Mouse (Mus musculus) lung, postnatal 14 days (tissue): ENCODE measurements around the gene Fam110a.
A peak's percentile ranks its signal among the peaks of the same experiment; 100 is the strongest.
"Not testable (repeated sequence)": the region's sequence is repeated elsewhere in the genome, so short reads cannot be mapped to it uniquely, and the experiment has no call there.

Experiments
- DNase-seq: peaks from one replicate; pipeline ENCODE4 v3.0.0; 2021

Gene Fam110a

GRCm38 (mm10) chr2:151979470-151980354, at the start of gene Fam110a:
Gene Fam110a (minus strand): TSS chr2:151980219.
- DNase-seq = peak; percentile 95

GRCm38 (mm10) chr2:152029252-152030082, 49.4 kb upstream of the Fam110a start:
- DNase-seq = peak; percentile 93

- no peak for DNase-seq
Measured at GRCm38 (mm10) chr2:152024883-152025422, 44.9 kb upstream of the Fam110a start.

- no peak for DNase-seq
Measured at GRCm38 (mm10) chr2:152022022-152022421, 42.0 kb upstream of the Fam110a start.

DNA sequence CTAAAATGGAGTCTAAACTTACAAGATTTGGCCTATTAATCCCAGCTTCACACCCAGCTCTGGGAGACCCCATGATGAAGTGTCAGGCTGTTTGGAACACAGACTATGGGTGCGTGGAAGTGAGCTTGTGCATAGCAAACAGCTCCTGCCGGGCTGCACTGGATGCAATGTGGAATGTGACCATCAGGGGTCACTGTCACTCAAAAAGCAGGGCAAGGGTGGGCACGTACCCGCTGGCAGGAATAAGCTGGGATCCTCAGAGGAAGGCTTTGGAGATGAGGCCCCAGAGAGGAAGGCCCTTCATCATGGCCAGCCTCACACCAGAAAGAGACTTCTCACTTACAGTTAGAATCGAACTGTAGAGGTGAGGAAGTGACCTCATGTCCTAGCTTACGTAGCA, 40.2 kb upstream of the Fam110a start:
- DNase-seq = peak; percentile 61

DNA sequence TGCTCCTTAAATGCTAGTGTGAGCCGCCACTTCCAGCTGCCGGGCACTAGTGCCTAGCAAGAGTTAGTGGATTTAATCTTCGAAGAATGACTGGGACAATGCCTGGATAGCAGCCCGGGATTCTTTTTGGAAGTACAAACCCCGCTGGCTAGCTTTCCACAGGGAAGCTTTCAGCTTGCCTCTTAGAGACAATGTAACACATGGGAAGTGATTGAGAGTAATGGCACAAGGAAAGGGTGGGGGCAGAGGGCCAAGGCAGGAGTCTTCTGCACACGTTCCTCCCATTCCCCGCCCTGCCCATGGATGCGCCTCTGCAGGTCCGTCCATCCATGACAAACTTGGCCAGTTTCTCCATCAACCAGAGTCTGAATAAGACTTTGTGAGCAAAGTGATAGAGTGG, 36.6 kb upstream of the Fam110a start:
- peak; percentile 32 for DNase-seq

- no peak for DNase-seq
Measured at GRCm38 (mm10) chr2:152015997-152016396, 36.0 kb upstream of the Fam110a start.

DNA sequence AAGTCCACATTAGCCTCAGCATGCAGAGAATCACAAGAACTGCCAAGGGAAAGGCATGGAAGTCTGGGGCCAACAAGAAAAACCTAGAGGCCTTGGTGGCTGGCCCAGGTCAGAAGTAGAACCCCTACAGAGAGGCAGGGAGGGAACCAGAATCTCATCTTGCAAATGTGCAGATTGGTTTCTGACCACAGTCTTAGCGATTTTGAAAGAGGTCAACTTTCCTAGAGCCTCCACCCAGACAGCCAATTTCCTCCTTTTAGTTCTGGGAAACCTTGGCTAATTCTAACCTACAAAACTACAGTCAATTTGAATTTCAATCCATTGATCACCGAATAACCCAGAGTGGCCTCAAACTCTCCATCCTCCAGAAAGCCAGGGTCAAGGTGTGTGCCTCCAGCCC, 32.7 kb upstream of the Fam110a start:
- DNase-seq = no peak

DNA sequence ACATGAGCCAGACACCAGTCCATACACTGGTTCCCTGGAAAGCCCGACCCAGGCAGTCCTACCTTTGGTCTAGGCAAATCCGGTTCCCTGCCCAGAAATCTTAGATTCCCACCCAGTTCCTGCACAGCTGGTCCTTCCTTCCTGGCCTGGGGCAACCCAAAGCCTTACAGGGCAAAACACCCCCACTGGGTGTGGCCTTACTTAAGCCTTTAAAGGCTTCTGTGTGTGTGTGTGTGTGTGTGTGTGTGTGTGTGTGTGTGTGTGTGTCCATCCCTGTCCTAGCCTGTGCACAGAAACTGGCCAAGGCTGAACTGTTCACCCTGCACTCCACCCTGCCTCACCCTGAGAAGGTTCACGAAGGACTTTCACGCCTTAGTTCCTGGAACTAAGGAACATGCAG, 32.2 kb upstream of the Fam110a start:
- peak; percentile 28 for DNase-seq

GRCm38 (mm10) chr2:152011724-152012123, 31.7 kb upstream of the Fam110a start:
- DNase-seq = no peak

GRCm38 (mm10) chr2:152010661-152011060, 30.6 kb upstream of the Fam110a start:
- DNase-seq = no peak

DNA sequence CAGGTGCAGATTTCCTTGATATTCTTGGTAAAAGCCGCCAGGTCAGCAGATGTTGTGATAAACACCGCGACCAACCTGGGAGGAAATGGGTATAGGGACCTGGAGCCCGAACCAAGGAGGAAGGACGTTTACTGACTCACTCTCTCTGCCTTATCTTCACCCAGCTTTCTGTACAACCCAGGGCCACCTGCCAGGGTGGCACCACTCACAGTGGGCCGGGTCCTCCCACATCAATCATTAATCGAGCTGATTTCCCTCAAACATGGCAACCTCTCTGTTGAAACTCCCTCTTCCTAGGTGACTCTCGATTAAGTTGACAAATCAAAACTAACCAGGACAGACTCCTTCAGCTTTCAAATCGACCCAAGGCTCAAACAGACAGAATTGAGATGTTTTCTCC, 30.2 kb upstream of the Fam110a start:
- no peak for DNase-seq

GRCm38 (mm10) chr2:152009061-152009779, 29.2 kb upstream of the Fam110a start:
- no peak for DNase-seq

DNA sequence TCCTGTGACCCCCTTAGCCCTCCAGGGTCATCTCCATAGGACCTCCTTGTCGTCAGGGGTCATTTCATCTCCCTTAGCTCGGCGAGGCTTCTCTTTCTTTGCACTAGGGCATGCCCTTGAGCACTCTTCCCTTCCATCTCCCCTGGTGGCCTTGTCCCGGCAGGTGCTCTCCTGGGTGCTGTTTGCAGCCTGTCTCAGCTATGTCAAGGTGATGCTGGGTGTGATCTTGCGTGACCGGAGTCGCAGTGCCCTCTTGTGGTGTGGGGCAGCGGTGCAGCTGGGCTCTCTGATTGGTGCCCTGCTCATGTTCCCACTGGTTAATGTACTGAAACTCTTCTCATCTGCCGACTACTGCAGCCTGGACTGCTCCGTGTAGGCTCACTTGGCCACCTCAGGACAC, 27.8 kb upstream of the Fam110a start:
- peak; percentile 42 for DNase-seq

- DNase-seq = no peak
Measured at GRCm38 (mm10) chr2:152002529-152002928, 22.5 kb upstream of the Fam110a start.

DNA sequence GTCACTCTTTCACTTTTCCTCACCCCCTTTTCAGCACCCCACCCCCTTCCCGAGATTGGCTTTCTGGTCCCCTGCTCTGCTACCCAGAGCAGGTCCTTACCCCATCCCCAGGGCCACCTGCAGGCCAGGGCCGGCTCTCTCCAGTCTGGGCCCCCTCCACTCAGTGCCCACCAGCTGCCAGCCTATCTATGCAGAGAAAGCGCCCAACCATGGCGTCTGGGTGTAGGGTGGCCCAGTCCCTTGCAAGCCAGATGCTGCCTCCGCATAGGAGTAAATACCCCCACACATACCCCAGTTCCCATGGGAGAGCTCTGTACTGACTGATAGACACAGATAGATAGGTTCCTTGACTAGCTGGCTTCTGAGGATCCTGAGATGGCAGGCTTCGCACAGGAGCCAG, 20.7 kb upstream of the Fam110a start:
- DNase-seq = no peak

DNA sequence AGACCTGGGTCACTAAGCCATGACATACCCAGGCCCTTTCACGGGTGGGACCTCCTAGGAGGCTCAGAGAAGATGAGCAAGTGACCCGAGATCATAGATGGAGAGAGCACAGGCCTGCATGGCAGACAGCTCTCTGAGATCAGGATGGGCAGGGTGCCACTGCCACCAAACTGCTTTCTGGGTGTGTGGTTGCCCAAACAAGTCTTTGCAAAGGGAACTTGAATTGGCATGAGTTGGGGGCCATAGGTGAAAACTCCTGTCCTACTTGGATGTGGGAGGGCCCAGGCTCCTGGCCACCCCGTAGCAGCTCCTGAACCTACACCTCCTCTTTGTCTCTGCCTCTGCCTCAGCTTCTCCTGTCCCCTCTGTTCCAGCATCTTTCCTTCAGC, 20.3 kb upstream of the Fam110a start:
- DNase-seq = no peak

GRCm38 (mm10) chr2:151999669-152000290, 19.8 kb upstream of the Fam110a start:
- no peak for DNase-seq

GRCm38 (mm10) chr2:151998932-151999331, 18.9 kb upstream of the Fam110a start:
- no peak for DNase-seq

DNA sequence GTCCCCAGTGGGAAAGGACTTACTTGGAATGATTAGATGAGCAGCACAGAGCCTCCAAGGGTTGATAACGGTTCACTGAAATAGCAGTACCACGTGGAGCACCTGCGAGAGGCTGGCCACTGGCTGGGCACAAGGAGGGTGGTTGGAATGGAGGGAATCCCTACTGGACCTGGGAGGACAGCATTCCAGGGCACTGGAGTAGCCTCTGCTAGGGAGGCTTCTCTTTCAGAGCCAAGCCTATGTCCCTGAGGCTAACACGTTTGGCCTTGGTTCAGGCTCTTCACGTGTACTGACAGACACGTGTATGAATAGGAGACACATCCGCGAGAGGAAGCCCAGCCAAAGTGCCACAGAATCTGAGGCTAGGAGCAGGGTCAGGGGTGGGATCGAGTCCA, 18.5 kb upstream of the Fam110a start:
- no peak for DNase-seq

- DNase-seq = no peak
Measured at GRCm38 (mm10) chr2:151997776-151998504, 17.9 kb upstream of the Fam110a start.

GRCm38 (mm10) chr2:151997190-151997575, 17.2 kb upstream of the Fam110a start:
- DNase-seq = not testable (repeated sequence)
